Comparison of ENCODE assay signal across 8 mouse cellular contexts in genomic region chr4:70603209-70603852, GRCm38 (mm10).
DNase-seq lines count a peak whose midpoint lies in the region; TF ChIP-seq lines count a peak whose summit lies in the region.

No protein-coding gene starts in this region.

- H3K27ac ChIP-seq in gastrocnemius, adult 2 months: no peak overlapping the region

- DNase-seq in gastrocnemius, adult 2 months: no peak
- DNase-seq in gastrocnemius, adult 8-10 months (ENCODE audit: low spot score in 2 of 2): no peak
- DNase-seq in right cerebral cortex, adult 2 months (ENCODE audit: low spot score in 2 of 2): peak; percentile 18 to 58
- no peak for DNase-seq in right cerebral cortex, postnatal 25 days
- DNase-seq in embryo, embryonic 11.5 days (ENCODE audit: low read depth, low spot score): peak; percentile 51
- DNase-seq in left cerebral cortex, postnatal 10 days (ENCODE audit: extremely low spot score in 1 of 2, low spot score in 2 of 2): peak; percentile 29 to 31
- DNase-seq in retina, postnatal 1 day: peak; percentile 81
- DNase-seq in urinary bladder, postnatal 4 days (ENCODE audit: low spot score in 2 of 2): no peak

- peak; percentile 43 for TF ChIP-seq CTCF in gastrocnemius, adult 2 months (IDR thresholded peaks at IDR 0.05)

- H3K4me3 ChIP-seq in gastrocnemius, adult 2 months: no peak overlapping the region

- intact Hi-C loops in gastrocnemius, adult 2 months (cut with DNase I): loop anchor here (5.0 kb wide), 1 partner anchor 151 kb away; no protein-coding TSS in a partner anchor
- intact Hi-C loops in left cerebral cortex, postnatal 10 days (cut with DNase I): loop anchor here (5.0 kb wide), 2 partner anchors 151 to 1594 kb away; no protein-coding TSS in a partner anchor

Comparison
In these comparisons a context has a peak if more than half of its experiments do, and no peak if none do; other contexts are left out.
1. DNase-seq: peak in right cerebral cortex, adult 2 months (2 of 2), embryo, embryonic 11.5 days (single experiment), left cerebral cortex, postnatal 10 days (2 of 2) and retina, postnatal 1 day (single experiment); none in gastrocnemius, adult 2 months (single experiment), gastrocnemius, adult 8-10 months (0 of 2), right cerebral cortex, postnatal 25 days (single experiment) and urinary bladder, postnatal 4 days (0 of 2).